Mouse (Mus musculus) heart, embryonic 15.5 days (tissue): ENCODE measurements around the gene Klhdc7b. TPM values are rescaled to one million over a fixed set of nuclear protein-coding genes. Genes with fewer than 3 reads are reported as not detected.

Experiments
- ATAC-seq: fragments of 200-750 bp; cut with Nextera tagmentation; replicated peaks from 2 replicates; pipeline ENCODE4 v1.8.0; 2017; ENCODE audit warnings: low read depth, moderate TSS enrichment; ENCODE audit not compliant: insufficient number of reproducible peaks, insufficient read depth, low FRiP score
- H3K27ac ChIP-seq: fragments of 300-500 bp; sonication (generic); 2 replicates; pipeline ENCODE4 v1.5.1; 2015; ENCODE audit warnings: mild to moderate bottlenecking, inconsistent platforms
- H3K27me3 ChIP-seq: fragments of 300-500 bp; sonication (generic); 2 replicates; pipeline ENCODE4 v1.6.1; 2015; ENCODE audit warnings: inconsistent platforms
- H3K36me3 ChIP-seq: fragments of 300-500 bp; sonication (generic); 2 replicates; pipeline ENCODE4 v1.6.1; 2015; ENCODE audit warnings: mild to moderate bottlenecking, inconsistent platforms
- H3K4me1 ChIP-seq: fragments of 300-500 bp; sonication (generic); replicated peaks from 2 replicates; pipeline ENCODE4 v1.6.1; 2015; ENCODE audit warnings: inconsistent platforms
- H3K4me2 ChIP-seq: fragments of 300-500 bp; sonication (generic); 2 replicates; pipeline ENCODE4 v1.6.1; 2015; ENCODE audit warnings: inconsistent platforms, mild to moderate bottlenecking, moderate library complexity
- H3K4me3 ChIP-seq: fragments of 300-500 bp; sonication (generic); 2 replicates; pipeline ENCODE4 v1.5.1; 2015; ENCODE audit warnings: mild to moderate bottlenecking, inconsistent platforms
- H3K9ac ChIP-seq: fragments of 300-500 bp; sonication (generic); 2 replicates; pipeline ENCODE4 v1.6.1; 2015; ENCODE audit warnings: mild to moderate bottlenecking, inconsistent platforms
- H3K9me3 ChIP-seq: fragments of 300-500 bp; sonication (generic); replicated peaks from 2 replicates; pipeline ENCODE4 v1.6.1; 2016; ENCODE audit warnings: inconsistent platforms
- WGBS: fragments of 180-500 bp; shearing (Covaris S2); methylation state at CpG from one replicate; pipeline ENCODE4 v1.1.7; 2015; ENCODE audit warnings: mixed read lengths; 5-methylcytosine and 5-hydroxymethylcytosine counted together
- polyA plus RNA-seq: library from polyadenylated mRNA; unstranded; fragments of >200 nt; fragmentation: Nextera tagmentation; extraction: Ambion mirVana; gene quantifications from 2 replicates; pipeline ENCODE4 v1.2.1, GENCODE M21; 2015

Gene Klhdc7b
- not detected in 2 replicates for polyA plus RNA-seq

GRCm38 (mm10) chr15:89384617-89385016 lies at the start of gene Klhdc7b:
Klhdc7b (plus strand) TSS chr15:89384917.
- ATAC-seq, result no peak
- Histone ChIP-seq H3K36me3 (no peaks in the 10 kb centered on the region), H3K27me3 (peaks cover 38% of the 10 kb centered on the region), H3K9me3 (no peaks in the 10 kb centered on the region), H3K4me2 (no peak within 1 kb of the TSS), H3K9ac (no peak within 1 kb of the TSS), H3K27ac (no peak within 1 kb of the TSS), H3K4me3 (no peak within 1 kb of the TSS), H3K4me1 (peaks cover under 1% of the 10 kb centered on the region)
- WGBS, result 87% methylated on average over 7 of the region's 7 CpGs

- Histone ChIP-seq H3K27me3 (no peaks in the 10 kb centered on the region), H3K27ac (no peak overlapping the region), H3K9ac (no peak overlapping the region), H3K9me3 (no peaks in the 10 kb centered on the region), H3K4me2 (no peak overlapping the region), H3K36me3 (no peaks in the 10 kb centered on the region), H3K4me1 (no peaks in the 10 kb centered on the region), H3K4me3 (no peak overlapping the region)
- WGBS, result 84% methylated on average over 14 of the region's 14 CpGs
- ATAC-seq, result no peak
Observed at GRCm38 (mm10) chr15:89336422-89336821, 48.3 kb upstream of the Klhdc7b start.

- H3K9me3 ChIP-seq, result no peaks in the 10 kb centered on the region
- H3K36me3 ChIP-seq, result no peaks in the 10 kb centered on the region
- WGBS, result 67% methylated on average over 2 of the region's 2 CpGs
- no peak overlapping the region for H3K4me2 ChIP-seq
- no peaks in the 10 kb centered on the region for H3K27me3 ChIP-seq
- H3K27ac ChIP-seq, result no peak overlapping the region
- no peak for ATAC-seq
- no peak overlapping the region for H3K4me3 ChIP-seq
- H3K4me1 ChIP-seq, result no peaks in the 10 kb centered on the region
- H3K9ac ChIP-seq, result no peak overlapping the region
Observed at GRCm38 (mm10) chr15:89339696-89340095, 45.0 kb upstream of the Klhdc7b start.

- Histone ChIP-seq H3K4me3 (no peak overlapping the region), H3K36me3 (no peaks in the 10 kb centered on the region), H3K9ac (no peak overlapping the region), H3K27ac (no peak overlapping the region), H3K9me3 (no peaks in the 10 kb centered on the region), H3K4me2 (no peak overlapping the region), H3K4me1 (no peaks in the 10 kb centered on the region), H3K27me3 (no peaks in the 10 kb centered on the region)
- WGBS, result 70% methylated on average over 3 of the region's 3 CpGs
- ATAC-seq, result no peak
Observed at GRCm38 (mm10) chr15:89340136-89340535, 44.6 kb upstream of the Klhdc7b start.

GRCm38 (mm10) chr15:89341678-89342077 lies 43.0 kb upstream of the Klhdc7b start:
- no peak overlapping the region for H3K4me2 ChIP-seq
- ATAC-seq, result no peak

GRCm38 (mm10) chr15:89343325-89343724 lies 41.4 kb upstream of the Klhdc7b start:
- WGBS, result 76% methylated on average over 3 of the region's 3 CpGs
- Histone ChIP-seq H3K9me3 (no peaks in the 10 kb centered on the region), H3K4me3 (no peak overlapping the region), H3K4me2 (no peak overlapping the region), H3K36me3 (no peaks in the 10 kb centered on the region), H3K4me1 (no peaks in the 10 kb centered on the region), H3K27ac (no peak overlapping the region), H3K9ac (no peak overlapping the region), H3K27me3 (no peaks in the 10 kb centered on the region)
- no peak for ATAC-seq

More at GRCm38 (mm10) chr15:89341678-89342077, 43.0 kb upstream of the Klhdc7b start:
- 44% methylated on average over 1 of the region's 1 CpGs for WGBS
- no peaks in the 10 kb centered on the region for H3K9me3 ChIP-seq
- no peaks in the 10 kb centered on the region for H3K4me1 ChIP-seq
- no peaks in the 10 kb centered on the region for H3K27me3 ChIP-seq
- no peak overlapping the region for H3K27ac ChIP-seq
- no peak overlapping the region for H3K4me3 ChIP-seq
- no peaks in the 10 kb centered on the region for H3K36me3 ChIP-seq
- H3K9ac ChIP-seq, result no peak overlapping the region

- no peak for ATAC-seq
- peaks cover 14% of the 10 kb centered on the region for H3K4me1 ChIP-seq
- H3K27ac ChIP-seq, result peak overlapping the region; percentile 34; the same call in 1 of the 2 replicates
- peaks cover 36% of the 10 kb centered on the region for H3K36me3 ChIP-seq
- no peak overlapping the region for H3K4me3 ChIP-seq
- no peak overlapping the region for H3K4me2 ChIP-seq
- H3K9ac ChIP-seq, result no peak overlapping the region
- H3K9me3 ChIP-seq, result no peaks in the 10 kb centered on the region
- 78% methylated on average over 5 of the region's 5 CpGs for WGBS
- no peaks in the 10 kb centered on the region for H3K27me3 ChIP-seq
Observed at GRCm38 (mm10) chr15:89350447-89350846, 34.3 kb upstream of the Klhdc7b start.

GRCm38 (mm10) chr15:89351302-89351701 lies 33.4 kb upstream of the Klhdc7b start:
- Histone ChIP-seq H3K36me3 (peaks cover 36% of the 10 kb centered on the region), H3K9ac (no peak overlapping the region), H3K4me1 (peaks cover 15% of the 10 kb centered on the region), H3K27ac (0 out of 2 replicates have a peak overlapping the region, but pooled peaks have one; percentile 34), H3K9me3 (no peaks in the 10 kb centered on the region), H3K27me3 (no peaks in the 10 kb centered on the region), H3K4me3 (no peak overlapping the region), H3K4me2 (no peak overlapping the region)
- WGBS, result 74% methylated on average over 15 of the region's 15 CpGs
- no peak for ATAC-seq

GRCm38 (mm10) chr15:89352054-89352453 lies 32.7 kb upstream of the Klhdc7b start:
- 93% methylated on average over 14 of the region's 14 CpGs for WGBS
- no peak overlapping the region for H3K4me2 ChIP-seq

GRCm38 (mm10) chr15:89352795-89353194 lies 31.9 kb upstream of the Klhdc7b start:
- ATAC-seq, result no peak
- Histone ChIP-seq H3K4me3 (no peak overlapping the region), H3K9ac (no peak overlapping the region), H3K4me1 (peaks cover 29% of the 10 kb centered on the region), H3K9me3 (no peaks in the 10 kb centered on the region), H3K27me3 (no peaks in the 10 kb centered on the region), H3K36me3 (peaks cover 36% of the 10 kb centered on the region), H3K4me2 (no peak overlapping the region), H3K27ac (no peak overlapping the region)
- 94% methylated on average over 12 of the region's 12 CpGs for WGBS

More at GRCm38 (mm10) chr15:89352054-89352453, 32.7 kb upstream of the Klhdc7b start:
- no peaks in the 10 kb centered on the region for H3K9me3 ChIP-seq
- H3K36me3 ChIP-seq, result peaks cover 36% of the 10 kb centered on the region
- no peak overlapping the region for H3K4me3 ChIP-seq
- H3K27ac ChIP-seq, result no peak overlapping the region
- H3K9ac ChIP-seq, result no peak overlapping the region
- H3K4me1 ChIP-seq, result peaks cover 22% of the 10 kb centered on the region
- H3K27me3 ChIP-seq, result no peaks in the 10 kb centered on the region
- no peak for ATAC-seq

- Histone ChIP-seq H3K9me3 (no peaks in the 10 kb centered on the region), H3K4me2 (peak overlapping the region; percentile 69), H3K4me1 (peaks cover 37% of the 10 kb centered on the region), H3K27ac (no peak overlapping the region), H3K36me3 (peaks cover 36% of the 10 kb centered on the region), H3K4me3 (no peak overlapping the region), H3K9ac (no peak overlapping the region), H3K27me3 (no peaks in the 10 kb centered on the region)
- no peak for ATAC-seq
- 95% methylated on average over 16 of the region's 16 CpGs for WGBS
Observed at GRCm38 (mm10) chr15:89353837-89354236, 30.9 kb upstream of the Klhdc7b start.

GRCm38 (mm10) chr15:89354455-89354854 lies 30.3 kb upstream of the Klhdc7b start:
- no peaks in the 10 kb centered on the region for H3K27me3 ChIP-seq
- H3K27ac ChIP-seq, result no peak overlapping the region
- H3K4me1 ChIP-seq, result peaks cover 42% of the 10 kb centered on the region
- ATAC-seq, result no peak
- peaks cover 36% of the 10 kb centered on the region for H3K36me3 ChIP-seq
- peak overlapping the region; percentile 86 for H3K4me3 ChIP-seq
- H3K4me2 ChIP-seq, result peak overlapping the region; percentile 69
- H3K9me3 ChIP-seq, result no peaks in the 10 kb centered on the region
- 73% methylated on average over 7 of the region's 7 CpGs for WGBS
- H3K9ac ChIP-seq, result peak overlapping the region; percentile 91
